Mouse (Mus musculus): Measurements from ENCODE around the gene Gm10518.
A peak's percentile ranks its signal among the peaks of the same experiment; 100 is the strongest.

Gene Gm10518

DNA sequence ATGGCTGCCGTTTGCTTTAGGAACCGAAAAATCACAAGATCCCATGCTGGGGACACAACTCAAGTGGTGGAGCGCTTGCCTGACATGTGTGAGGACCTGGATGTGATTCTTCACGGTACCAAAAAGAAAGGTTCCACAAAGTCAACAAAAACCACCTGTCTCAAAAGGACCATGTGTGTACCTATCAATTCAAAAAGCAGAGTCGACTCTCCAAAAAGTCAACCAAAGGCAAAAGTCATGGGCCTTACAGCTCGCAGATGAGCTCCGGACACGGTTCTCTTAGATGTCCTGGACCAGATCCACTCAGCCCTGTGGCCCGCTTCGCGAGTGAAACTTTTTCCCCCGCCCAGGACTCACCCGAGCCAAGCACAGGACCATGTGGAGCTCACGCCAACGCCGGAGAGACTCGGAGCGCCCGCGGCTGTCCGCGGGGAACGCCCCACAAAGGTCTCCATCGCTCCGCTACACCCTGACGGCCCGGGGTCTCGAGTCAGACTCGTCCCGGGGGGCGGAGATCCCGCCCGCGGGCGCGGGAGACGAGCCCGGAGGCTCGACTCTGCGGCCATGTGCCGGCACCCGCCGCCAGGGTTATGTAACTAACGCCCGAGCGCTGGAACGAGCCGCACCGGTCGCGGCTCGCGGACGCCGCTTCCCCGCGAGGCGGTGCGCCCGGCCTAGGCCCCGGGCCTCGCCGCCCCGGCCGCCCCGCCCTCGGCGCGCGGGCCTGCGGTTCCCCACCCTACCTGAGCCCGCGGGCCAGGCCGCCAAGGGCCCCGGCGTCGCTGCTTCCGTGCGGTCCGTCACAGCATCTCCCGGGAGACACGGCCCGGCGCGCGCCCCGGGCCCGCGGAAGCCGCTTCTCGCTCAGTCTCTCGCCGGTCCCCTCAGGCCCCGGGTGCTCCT is at the start of gene Gm10518:
Gene Gm10518 (plus strand): TSS at position 767 of the 903 bp plus-strand sequence.
- DNase-seq (ENCODE audit: low spot score) = peak; percentile 53

DNA sequence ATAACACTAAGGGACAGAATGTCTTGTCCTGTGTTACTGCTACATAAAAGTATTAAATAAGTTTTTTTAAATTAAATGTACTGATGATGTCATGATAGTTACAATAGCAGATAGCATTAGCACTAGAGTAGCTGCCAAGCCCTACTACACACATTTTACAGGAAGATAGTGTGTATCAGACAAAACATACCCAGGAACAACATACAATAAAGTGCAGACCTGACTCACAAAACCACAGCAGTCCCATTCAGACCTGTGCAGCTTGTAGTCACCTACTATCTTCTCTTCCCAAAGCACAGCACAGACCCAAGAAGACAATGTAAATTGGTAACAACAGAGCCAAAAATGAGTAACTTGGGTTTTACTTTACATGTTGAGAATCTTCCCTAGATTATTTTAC is 46.7 kb upstream of the Gm10518 start:
- no peak for DNase-seq (ENCODE audit: low spot score)

DNA sequence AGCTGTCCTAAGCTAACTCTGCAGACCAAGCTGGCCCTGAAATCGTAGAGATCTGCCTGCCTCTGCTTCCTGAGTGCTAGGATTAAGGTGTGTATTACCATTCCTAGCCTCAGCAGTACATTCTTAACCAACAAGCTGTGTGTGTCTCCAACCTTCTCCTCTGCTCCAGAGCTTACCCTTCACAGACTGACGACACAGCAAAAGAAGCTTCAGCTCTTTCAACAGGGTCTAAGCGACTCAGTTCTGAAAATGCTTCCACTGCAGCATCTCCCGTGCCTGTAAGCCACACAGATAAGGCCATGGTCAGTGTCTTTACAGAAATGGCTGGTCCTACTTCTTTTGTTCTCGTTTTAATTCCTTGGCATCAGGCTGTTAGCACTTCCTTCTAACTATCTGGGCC is 43.1 kb upstream of the Gm10518 start:
- no peak for DNase-seq (ENCODE audit: low spot score)

DNA sequence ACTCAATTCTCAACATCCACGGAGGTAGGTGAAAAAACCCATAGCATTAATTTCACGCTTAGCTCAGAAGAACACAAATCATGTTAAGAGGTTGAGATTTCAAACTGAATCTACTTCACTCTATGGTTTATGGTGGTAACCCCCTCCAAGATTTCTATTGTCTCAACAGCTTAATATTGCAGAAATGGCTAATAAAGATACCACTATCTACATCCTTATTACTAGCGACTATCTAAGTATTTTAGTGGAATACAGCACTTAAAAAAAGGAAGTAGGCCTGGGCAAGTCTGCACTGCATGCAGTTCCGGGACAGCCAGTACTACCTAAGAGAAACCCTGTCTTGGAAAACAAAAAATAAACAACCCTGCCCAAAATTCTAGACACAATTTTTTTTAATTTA is 42.6 kb upstream of the Gm10518 start:
- DNase-seq (ENCODE audit: low spot score) = no peak

DNA sequence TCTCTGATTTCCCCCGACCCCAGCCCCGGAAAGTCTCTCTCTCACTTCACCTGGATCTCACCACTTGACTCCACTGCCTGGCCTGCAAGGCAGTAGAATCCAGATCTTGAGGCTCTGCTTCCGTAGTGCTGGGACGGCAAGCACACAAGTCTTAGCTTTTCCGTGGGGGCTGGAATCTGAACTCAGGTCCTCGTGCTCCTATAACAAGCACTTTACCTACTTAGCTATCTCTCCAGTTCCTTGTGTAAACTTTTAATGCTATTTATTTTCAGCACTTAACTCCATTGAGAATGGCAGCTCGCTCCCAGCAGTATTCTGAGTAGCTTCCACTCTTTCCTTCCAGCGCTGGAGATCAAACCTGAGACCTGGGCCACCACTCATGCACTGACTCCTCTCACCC is 26.3 kb upstream of the Gm10518 start:
- no peak for DNase-seq (ENCODE audit: low spot score)

DNA sequence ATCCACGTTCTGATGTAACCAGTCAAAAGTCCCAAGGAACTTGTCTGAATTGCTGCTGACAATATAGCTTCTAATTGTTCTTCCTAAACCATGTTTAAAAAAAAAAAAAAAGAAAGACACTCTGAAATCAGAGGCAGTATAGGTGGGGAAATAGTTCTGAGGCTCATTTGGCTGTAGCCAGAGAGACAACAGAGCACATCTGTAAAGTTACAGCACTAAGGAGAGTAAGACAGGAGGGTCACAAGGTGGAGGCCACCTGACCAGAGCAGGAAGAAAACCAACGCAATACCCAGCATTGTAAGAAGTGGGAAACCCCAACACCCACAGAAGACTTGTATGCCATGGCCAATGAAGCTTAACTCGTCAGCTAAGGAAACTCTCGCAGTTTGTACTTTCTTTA is 19.1 kb upstream of the Gm10518 start:
- DNase-seq (ENCODE audit: low spot score) = no peak

DNA sequence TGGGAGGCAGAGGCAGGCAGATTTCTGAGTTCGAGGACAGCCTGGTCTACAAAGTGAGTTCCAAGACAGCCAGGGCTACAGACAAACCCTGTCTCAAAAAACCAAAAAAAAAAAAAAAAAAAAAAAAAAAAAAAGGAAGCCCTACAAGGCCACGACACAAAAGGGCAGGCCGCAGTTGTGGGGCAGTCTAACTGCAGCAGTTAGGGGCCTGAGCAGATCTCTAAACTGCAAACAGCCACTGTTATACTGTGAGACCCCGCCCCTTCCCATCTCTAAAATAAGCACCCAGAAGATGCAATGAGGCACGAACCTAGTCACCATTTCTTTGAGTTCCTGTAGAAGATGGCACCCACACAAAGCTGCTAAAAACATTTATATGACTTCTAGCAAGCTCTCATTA is 17.7 kb upstream of the Gm10518 start:
- no peak for DNase-seq (ENCODE audit: low spot score)

DNA sequence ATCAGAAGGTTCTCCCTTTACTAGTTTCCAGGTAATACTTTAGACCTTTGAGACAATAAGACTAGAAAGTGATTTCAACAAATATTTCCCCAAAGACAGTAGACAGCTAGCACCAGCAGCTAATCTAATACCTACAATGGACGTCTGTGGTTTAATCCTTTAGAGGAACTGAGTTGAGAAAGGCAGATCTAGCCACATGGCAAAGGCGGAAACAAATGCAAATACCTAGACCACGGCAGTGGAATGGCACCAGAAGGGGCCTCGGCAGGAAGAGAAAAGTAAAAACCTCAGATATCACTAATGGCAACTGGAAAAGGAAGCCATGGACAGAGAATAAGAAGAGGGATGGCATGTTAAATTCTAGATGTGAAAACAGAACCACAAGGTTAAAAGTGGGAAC is 15.9 kb upstream of the Gm10518 start:
- no peak for DNase-seq (ENCODE audit: low spot score)

DNA sequence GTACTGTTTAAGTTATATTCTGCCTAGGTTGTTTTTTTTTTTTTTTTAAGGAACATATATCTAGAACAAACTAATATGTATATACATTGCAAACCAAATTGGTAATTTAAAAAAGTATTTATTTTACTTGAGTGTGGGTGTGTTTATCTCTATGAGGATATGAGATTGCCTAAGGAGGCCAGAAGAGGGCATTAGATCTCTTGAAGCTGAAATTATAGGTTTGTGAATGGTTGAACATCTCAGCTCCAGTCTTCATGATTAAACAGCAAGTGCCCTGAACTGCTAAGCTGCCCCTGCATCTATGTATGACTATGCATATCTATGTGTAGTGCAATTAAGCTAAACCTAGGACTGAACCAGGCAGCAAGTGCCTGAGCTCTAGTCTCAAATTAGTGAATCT is 4.4 kb upstream of the Gm10518 start:
- DNase-seq (ENCODE audit: low spot score) = no peak

DNA sequence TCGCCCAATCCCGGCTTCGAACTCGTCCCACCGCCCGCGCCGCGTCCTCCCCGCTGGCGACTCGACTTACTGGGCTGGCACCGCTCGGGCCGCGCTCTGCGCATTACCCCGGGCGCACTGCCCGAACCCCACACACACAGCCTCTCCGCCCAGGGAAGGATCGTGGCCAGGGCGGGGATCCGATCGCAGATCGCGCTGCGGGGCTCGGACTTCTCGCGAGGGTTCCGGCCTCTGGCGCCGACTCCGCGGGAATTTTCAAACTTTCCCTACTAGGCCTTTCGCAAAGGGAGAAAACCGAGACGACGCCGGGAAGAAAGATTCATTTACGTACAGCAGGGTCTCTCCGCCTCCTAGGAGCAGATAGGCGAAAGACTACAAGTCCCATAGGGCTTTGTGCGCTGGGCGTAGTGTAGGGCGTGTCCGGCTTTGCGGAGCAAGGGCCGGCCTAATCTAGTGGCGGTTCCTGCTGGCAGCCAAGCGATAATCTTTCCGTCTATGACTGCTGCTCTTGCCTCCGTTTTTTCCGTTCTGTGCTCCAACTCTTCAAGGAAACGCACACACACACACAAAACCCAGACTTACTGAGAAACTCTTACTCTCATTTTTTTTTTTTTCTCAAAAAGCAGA is 450 bp downstream of the Gm10518 start, which contains the start of gene Ahctf1:
Gene Ahctf1 (minus strand): TSS at position 168 of the 627 bp plus-strand sequence.
- DNase-seq (ENCODE audit: low spot score) = peak; percentile 92

DNA sequence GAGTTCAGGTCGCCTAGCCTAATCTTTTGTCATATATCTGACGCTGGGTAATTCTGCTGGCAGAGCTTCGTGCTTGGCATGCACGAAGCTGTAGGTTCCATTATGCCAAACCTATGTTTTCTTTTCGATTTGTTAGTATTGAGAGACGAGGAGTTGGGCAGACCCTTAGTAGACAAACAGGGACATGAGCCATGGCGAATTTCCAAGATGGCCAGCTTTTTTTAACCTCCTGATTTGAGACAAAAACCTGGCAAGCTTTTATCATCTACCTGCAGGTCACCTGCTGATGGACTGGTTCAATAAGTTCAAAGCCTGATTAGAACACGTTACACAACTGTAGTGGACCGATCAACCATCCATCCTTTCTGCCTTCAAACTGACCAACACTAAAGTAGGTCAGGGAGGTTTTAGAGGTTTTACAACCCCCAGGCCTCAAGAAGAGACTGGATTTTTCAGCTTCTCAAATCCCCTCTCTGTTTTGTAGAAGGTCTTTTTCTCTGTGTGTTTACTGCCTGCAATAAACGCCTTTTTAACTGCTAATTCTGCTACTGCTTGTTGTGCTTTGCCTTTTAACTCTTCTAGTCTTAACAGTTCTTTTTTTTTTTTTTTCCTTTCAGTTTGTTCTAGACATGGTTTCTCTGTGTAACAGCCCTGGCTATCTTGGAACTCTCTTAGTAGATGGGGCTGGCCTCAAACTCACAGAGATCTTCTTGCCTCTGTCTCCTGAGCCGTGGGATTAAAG is 1.1 kb downstream of the Gm10518 start:
- DNase-seq (ENCODE audit: low spot score) = no peak

DNA sequence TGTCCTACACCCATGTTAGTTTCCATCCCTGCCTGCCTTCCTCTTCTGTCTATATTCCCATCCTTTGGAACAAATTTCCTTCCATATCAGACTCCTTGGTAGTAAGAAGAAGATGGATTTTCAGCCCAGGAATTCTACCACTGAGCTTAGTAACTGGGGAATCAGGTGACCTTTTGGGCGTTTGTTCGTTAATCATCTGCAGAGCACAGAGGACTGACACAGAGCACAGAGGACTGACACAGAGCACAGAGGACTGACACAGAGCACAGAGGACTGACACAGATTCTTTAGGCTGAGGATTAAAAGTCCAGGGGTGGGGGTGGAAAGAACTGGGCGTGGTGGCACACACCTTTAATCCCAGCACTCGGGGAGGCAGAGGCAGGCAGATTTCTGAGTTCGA is 2.6 kb downstream of the Gm10518 start:
- no peak for DNase-seq (ENCODE audit: low spot score)

DNA sequence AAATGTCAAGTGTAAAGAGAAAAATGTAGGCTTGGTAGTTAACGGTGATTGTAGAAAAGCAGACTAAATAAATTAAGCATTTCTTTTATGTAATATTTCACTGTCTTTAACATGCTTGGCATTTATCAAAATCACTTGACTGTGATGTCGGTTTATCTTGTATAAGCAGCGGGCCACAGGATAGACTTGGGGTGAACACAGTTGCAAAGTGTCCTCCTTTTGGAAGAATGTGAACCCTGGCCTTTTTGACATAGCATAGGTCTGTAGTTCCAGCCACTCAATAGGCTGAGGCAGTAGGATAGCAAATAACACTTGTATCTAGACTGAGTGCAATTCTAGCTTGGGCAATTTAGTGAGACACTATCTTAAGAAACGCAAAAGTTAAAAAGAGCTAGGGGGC is 4.3 kb downstream of the Gm10518 start:
- peak; percentile 23 for DNase-seq (ENCODE audit: low spot score)

DNA sequence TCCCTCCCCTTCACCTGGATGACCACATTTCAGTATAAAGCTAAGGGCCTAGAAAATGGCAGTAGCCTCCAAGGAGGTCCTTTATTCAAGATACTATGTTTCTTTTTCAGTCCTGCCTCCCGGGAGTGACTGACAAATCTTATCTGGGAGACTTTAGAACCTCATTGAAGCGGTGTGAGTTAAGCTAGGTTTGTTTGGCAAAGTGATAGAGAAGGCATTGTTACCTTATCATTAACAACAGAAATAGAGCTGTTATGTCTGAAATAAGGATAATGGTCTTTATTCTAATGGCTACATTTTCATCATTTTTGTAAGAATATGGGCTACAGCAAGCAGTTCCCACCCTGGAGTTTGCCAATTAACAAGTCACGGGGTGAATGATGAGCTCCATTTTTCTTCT is 5.1 kb downstream of the Gm10518 start:
- peak; percentile 40 for DNase-seq (ENCODE audit: low spot score)

DNA sequence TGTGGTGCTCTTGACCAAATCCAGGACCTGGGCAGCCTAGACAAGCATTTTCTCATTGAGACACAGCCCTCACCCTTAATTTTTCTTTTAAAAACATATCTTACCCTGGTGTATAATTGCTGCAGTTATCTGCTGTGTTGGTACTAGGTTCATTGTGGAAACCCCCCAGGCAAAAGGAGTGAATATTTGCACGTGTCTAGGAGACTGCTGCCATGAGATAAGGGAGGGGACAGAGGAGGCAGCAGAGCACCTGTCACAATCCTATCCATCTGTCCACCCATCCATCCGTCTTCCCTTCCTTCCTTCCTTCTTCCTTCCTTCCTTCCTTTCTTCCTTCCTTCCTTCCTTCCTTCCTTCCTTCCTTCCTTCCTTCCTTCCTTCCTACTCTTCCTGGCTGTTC is 10.2 kb downstream of the Gm10518 start:
- DNase-seq (ENCODE audit: low spot score) = peak; percentile 48

DNA sequence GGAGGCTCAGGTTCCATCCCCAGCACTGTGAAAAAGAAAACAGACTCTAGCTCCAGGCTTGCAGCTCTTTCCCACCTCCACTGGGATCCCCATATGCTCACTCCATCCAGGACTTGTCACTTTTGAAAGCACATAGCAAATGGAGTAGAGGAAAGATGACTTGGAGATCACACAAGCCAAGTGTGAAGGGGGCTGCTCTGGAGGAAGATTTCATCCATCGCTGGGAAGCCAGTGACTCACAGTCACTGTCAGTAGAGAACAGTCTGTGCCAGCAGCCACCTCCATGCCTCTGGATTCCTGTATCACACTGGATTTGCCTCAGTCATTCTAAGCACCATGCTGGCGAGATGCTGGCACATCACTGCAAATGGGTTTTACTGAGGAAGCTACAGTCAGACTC is 11.4 kb downstream of the Gm10518 start:
- no peak for DNase-seq (ENCODE audit: low spot score)

DNA sequence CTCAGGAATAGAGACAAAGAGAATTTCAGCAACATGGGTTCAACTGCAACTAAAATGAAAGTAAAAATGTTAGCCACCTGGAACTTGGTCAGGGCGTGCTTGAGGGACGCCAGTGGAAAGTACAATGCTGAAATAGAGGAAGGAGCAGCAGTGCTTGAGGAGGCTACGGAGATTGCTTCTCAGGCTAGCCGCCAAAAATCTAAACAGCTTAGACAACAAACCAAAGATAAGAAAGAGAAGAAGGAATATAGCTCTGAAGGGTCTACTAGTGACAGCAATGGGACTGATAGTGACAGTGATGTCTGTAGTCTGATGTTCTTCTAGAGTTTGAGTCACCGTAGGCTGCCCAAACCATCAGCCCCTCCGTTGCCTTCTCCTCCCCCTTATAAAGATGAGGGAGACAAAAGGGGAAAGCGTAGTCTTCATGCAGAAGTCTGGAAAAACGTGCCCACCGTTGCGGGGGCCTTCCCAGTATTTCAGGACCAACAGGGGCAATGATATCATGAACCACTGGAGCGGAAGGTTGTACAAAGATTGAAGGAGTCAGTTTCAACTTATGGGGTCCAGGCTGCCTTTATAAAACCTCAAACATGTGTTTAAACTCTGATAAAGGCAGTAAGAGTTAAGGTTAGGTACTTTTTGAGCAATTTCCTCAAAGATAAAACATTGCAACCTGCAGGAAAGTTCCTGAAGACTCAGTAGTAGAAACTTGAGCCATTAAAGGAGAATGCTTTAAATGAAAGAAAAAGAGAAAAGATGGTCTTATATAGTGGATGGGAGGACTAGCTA is 15.5 kb downstream of the Gm10518 start:
- peak; percentile 29 for DNase-seq (ENCODE audit: low spot score)

DNA sequence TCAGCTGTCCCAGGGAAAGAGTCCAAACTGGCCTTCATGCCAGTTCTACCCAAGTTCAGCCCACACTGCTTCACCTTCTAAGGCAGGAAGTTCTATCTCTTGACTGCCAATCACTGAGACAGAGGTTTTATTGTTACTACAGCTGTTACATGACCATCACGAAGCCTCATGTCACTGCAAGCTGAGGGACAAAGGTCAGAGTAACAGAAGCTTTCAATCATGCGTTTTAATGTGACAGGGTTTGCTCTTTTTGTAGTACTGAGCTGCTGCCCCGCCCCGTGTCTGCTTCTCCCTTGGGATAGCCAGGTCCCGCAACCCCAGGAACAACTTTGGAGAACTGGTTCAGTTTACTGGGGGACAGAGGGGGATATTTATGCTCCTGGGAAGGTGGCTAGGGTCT is 21.4 kb downstream of the Gm10518 start:
- no peak for DNase-seq (ENCODE audit: low spot score)

DNA sequence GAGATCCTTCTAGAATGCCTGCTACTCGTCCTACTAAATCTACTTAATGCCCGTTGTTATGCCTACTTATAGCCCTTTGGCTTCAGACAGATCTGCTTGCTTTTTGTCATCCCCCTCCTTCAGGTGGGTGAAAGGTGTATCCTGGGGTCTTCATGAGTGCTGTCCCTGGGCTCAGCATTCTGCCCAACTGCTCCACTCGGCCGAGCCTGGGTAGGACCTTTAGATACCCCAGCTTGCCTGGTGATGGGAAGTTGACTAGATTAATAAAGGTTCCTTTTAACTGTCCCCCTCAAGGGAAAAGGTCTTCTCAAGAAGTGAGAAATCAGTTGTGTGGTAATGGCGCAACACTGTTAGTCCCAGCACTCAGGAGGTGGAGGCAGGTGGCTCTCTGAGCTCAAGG is 24.9 kb downstream of the Gm10518 start:
- DNase-seq (ENCODE audit: low spot score) = no peak

DNA sequence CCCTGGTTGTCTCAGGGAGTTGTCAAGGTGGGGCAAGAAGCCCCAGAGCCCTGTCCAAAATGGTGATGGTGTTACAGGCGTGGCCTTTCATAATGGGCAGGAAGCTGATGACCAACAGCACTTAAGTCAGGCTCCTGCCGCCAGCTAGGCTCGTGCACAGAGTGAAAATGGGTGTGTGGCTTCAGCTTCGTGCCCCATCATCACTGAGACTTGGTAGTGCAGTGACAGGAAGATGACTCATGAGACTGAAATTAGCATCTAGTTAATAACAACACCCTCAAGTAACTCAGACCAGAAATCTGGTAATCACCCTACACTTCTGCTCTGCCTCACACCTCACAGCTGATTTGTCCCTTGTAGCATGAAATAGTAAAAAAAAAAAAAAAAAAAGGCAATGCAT is 25.7 kb downstream of the Gm10518 start:
- no peak for DNase-seq (ENCODE audit: low spot score)

DNA sequence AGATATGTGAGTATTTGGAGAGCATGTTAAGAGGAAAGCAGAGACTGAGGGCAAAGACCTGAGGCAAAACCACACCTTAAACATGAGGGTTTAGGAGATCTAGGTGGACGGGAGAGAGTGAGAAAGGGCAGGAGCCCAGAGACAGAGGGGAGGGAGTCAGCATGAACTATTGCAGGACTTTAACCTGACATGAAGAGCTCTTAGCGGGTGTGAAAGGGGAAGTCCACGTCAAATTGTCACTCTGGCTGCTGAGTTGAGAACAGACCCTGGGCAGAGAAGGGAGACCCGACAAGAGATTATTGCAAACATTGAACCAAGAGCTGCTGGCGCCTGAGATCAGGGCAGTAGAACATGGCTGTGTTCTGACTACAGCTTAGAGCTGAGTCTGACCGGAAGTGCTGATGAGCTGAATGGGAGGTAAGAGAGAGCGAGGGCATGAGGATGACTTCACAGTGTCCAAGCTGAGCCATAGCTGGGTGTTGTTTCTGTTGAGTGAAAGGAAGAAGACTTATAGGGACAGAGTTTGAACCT is 29.6 kb downstream of the Gm10518 start:
- no peak for DNase-seq (ENCODE audit: low spot score)

DNA sequence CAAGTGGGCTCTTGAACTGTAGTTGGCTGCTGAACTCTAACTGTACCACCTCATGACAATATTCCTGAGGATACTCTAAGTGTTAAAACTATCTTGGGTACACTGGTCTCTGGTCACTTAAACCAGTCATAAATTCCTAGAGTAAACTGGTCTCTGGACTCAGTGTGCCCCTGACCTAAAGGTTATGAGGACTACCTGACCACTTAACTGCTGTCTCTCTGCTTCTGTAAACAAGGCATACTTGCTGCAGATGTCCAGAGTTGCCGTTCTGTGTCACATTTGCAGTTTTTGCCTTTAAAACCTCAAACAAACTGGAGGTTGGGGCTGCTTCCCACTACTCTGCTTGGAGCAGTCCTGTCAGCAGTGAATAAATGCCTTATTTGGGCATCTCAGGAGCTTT is 30.4 kb downstream of the Gm10518 start:
- DNase-seq (ENCODE audit: low spot score) = no peak
